Mouse (Mus musculus) lung, embryonic 16.5 days (tissue): ENCODE measurements around the gene Glud1. TPM values are rescaled to one million over a fixed set of nuclear protein-coding genes. Genes with fewer than 3 reads are reported as not detected.

Experiments used
- ATAC-seq: fragments of 200-750 bp; cut with Nextera tagmentation; 2 replicates; pipeline ENCODE4 v1.8.0; 2017; ENCODE audit warnings: low read depth, mild to moderate bottlenecking, moderate library complexity
- H3K27ac ChIP-seq: fragments of 300-500 bp; sonication (generic); 2 replicates; pipeline ENCODE4 v1.5.1; 2014; ENCODE audit warnings: mild to moderate bottlenecking, control low read depth, low read length
- H3K27me3 ChIP-seq: fragments of 300-500 bp; sonication (generic); 2 replicates; pipeline ENCODE4 v1.6.1; 2014; ENCODE audit warnings: low read depth, low read length, mixed read lengths; ENCODE audit not compliant: control insufficient read depth, insufficient read depth
- H3K36me3 ChIP-seq: fragments of 300-500 bp; sonication (generic); 2 replicates; pipeline ENCODE4 v1.6.1; 2014; ENCODE audit warnings: low read length; ENCODE audit not compliant: control insufficient read depth, insufficient read depth
- H3K4me1 ChIP-seq: fragments of 300-500 bp; sonication (generic); replicated peaks from 2 replicates; pipeline ENCODE4 v1.6.1; 2014; ENCODE audit warnings: low read length, mixed read lengths; ENCODE audit not compliant: control insufficient read depth, insufficient read depth
- H3K4me2 ChIP-seq: fragments of 300-500 bp; sonication (generic); 2 replicates; pipeline ENCODE4 v1.6.1; 2014; ENCODE audit warnings: low read depth, low read length, control low read depth
- H3K4me3 ChIP-seq: fragments of 300-500 bp; sonication (generic); 2 replicates; pipeline ENCODE4 v1.5.1; 2014; ENCODE audit warnings: mild to moderate bottlenecking, low read length, control low read depth
- H3K9ac ChIP-seq: fragments of 300-500 bp; sonication (generic); 2 replicates; pipeline ENCODE4 v1.6.1; 2014; ENCODE audit warnings: low read length, control low read depth
- H3K9me3 ChIP-seq: fragments of 300-500 bp; sonication (generic); 2 replicates; pipeline ENCODE4 v1.6.1; 2016; ENCODE audit warnings: low read length; ENCODE audit not compliant: control insufficient read depth
- WGBS: fragments of 180-500 bp; shearing (Covaris S2); extraction: QIAGEN DNeasy Blood & Tissue Kit; methylation state at CpG from one replicate; pipeline ENCODE4 v1.1.7; 2014; 5-methylcytosine and 5-hydroxymethylcytosine counted together
- polyA plus RNA-seq: library from polyadenylated mRNA; unstranded; fragments of >200 nt; fragmentation: Nextera tagmentation; extraction: Ambion mirVana; gene quantifications from 2 replicates; pipeline ENCODE4 v1.2.1, GENCODE M21; 2015

Glud1 gene
- polyA plus RNA-seq, 1 experiment from 2014 or later: 56.7 TPM

GRCm38 (mm10) chr14:34289259-34290015 is 21.1 kb upstream of the Glud1 start:
- WGBS: 80% methylated on average over 3 of the region's 3 CpGs
- Histone ChIP-seq H3K9ac (no peak overlapping the region), H3K9me3 (no peaks in the 10 kb centered on the region), H3K4me2 (no peak overlapping the region), H3K27me3 (no peaks in the 10 kb centered on the region), H3K4me1 (no peaks in the 10 kb centered on the region; the same call in 1 of the 2 replicates), H3K27ac (no peak overlapping the region), H3K36me3 (no peaks in the 10 kb centered on the region), H3K4me3 (no peak overlapping the region)
- ATAC-seq: no peak

GRCm38 (mm10) chr14:34290229-34290628 is 20.3 kb upstream of the Glud1 start:
- no peaks in the 10 kb centered on the region for H3K27me3 ChIP-seq
- no peak overlapping the region for H3K27ac ChIP-seq
- no peak overlapping the region for H3K4me3 ChIP-seq
- no peaks in the 10 kb centered on the region for H3K36me3 ChIP-seq
- ATAC-seq: no peak
- WGBS: 28% methylated on average over 1 of the region's 1 CpGs
- no peak overlapping the region for H3K4me2 ChIP-seq
- H3K9me3 ChIP-seq: no peaks in the 10 kb centered on the region
- H3K4me1 ChIP-seq: no peaks in the 10 kb centered on the region; the same call in 1 of the 2 replicates
- H3K9ac ChIP-seq: no peak overlapping the region

- no peak overlapping the region for H3K9ac ChIP-seq
- H3K4me3 ChIP-seq: no peak overlapping the region
- H3K27me3 ChIP-seq: no peaks in the 10 kb centered on the region
- no peak overlapping the region for H3K27ac ChIP-seq
- no peaks in the 10 kb centered on the region for H3K9me3 ChIP-seq
- H3K4me1 ChIP-seq: peaks cover 8% of the 10 kb centered on the region
- no peaks in the 10 kb centered on the region for H3K36me3 ChIP-seq
- WGBS: 81% methylated on average over 3 of the region's 3 CpGs
- no peak for ATAC-seq
- no peak overlapping the region for H3K4me2 ChIP-seq
Observed at GRCm38 (mm10) chr14:34293641-34294040, 16.9 kb upstream of the Glud1 start.

GRCm38 (mm10) chr14:34296350-34296749 is 14.2 kb upstream of the Glud1 start:
- Histone ChIP-seq H3K4me2 (no peak overlapping the region), H3K27me3 (no peaks in the 10 kb centered on the region), H3K9ac (no peak overlapping the region), H3K4me3 (no peak overlapping the region), H3K9me3 (no peaks in the 10 kb centered on the region), H3K27ac (no peak overlapping the region), H3K36me3 (no peaks in the 10 kb centered on the region), H3K4me1 (peaks cover 13% of the 10 kb centered on the region)
- WGBS: 74% methylated on average over 7 of the region's 7 CpGs
- ATAC-seq: no peak

- WGBS: 26% methylated on average over 4 of the region's 4 CpGs
- no peak overlapping the region for H3K9ac ChIP-seq
- H3K27me3 ChIP-seq: no peaks in the 10 kb centered on the region
- H3K4me3 ChIP-seq: no peak overlapping the region
- H3K9me3 ChIP-seq: no peaks in the 10 kb centered on the region
- H3K4me1 ChIP-seq: peaks cover 13% of the 10 kb centered on the region
- H3K27ac ChIP-seq: no peak overlapping the region
- ATAC-seq: no peak
- H3K4me2 ChIP-seq: no peak overlapping the region
- no peaks in the 10 kb centered on the region for H3K36me3 ChIP-seq
Observed at GRCm38 (mm10) chr14:34297038-34297437, 13.5 kb upstream of the Glud1 start.

GRCm38 (mm10) chr14:34297634-34298033 is 12.9 kb upstream of the Glud1 start:
- Histone ChIP-seq H3K27ac (no peak overlapping the region), H3K36me3 (no peaks in the 10 kb centered on the region), H3K9ac (no peak overlapping the region), H3K4me3 (no peak overlapping the region), H3K9me3 (no peaks in the 10 kb centered on the region), H3K27me3 (no peaks in the 10 kb centered on the region), H3K4me2 (no peak overlapping the region), H3K4me1 (peaks cover 13% of the 10 kb centered on the region)
- no peak for ATAC-seq
- 28% methylated on average over 2 of the region's 2 CpGs for WGBS

- Histone ChIP-seq H3K9me3 (no peaks in the 10 kb centered on the region), H3K27me3 (no peaks in the 10 kb centered on the region), H3K36me3 (no peaks in the 10 kb centered on the region), H3K9ac (no peak overlapping the region), H3K4me3 (no peak overlapping the region), H3K4me1 (peaks cover 13% of the 10 kb centered on the region), H3K27ac (no peak overlapping the region), H3K4me2 (no peak overlapping the region)
- no peak; the same call in 1 of the 2 replicates for ATAC-seq
- 45% methylated on average over 11 of the region's 11 CpGs for WGBS
Observed at GRCm38 (mm10) chr14:34298871-34299700, 11.4 kb upstream of the Glud1 start.

GRCm38 (mm10) chr14:34302681-34303242 is 7.8 kb upstream of the Glud1 start:
- Histone ChIP-seq H3K27me3 (no peaks in the 10 kb centered on the region), H3K9ac (no peak overlapping the region), H3K27ac (no peak overlapping the region), H3K4me1 (peaks cover 8% of the 10 kb centered on the region; the same call in 1 of the 2 replicates), H3K36me3 (no peaks in the 10 kb centered on the region), H3K4me3 (no peak overlapping the region), H3K4me2 (no peak overlapping the region), H3K9me3 (no peaks in the 10 kb centered on the region)
- ATAC-seq: no peak
- 73% methylated on average over 5 of the region's 5 CpGs for WGBS

- H3K9me3 ChIP-seq: no peaks in the 10 kb centered on the region
- no peaks in the 10 kb centered on the region for H3K36me3 ChIP-seq
- peaks cover 6% of the 10 kb centered on the region; the same call in 1 of the 2 replicates for H3K4me1 ChIP-seq
- H3K27me3 ChIP-seq: no peaks in the 10 kb centered on the region
- 42% methylated on average over 5 of the region's 5 CpGs for WGBS
- H3K4me2 ChIP-seq: no peak overlapping the region
- H3K4me3 ChIP-seq: no peak overlapping the region
- no peak overlapping the region for H3K9ac ChIP-seq
- no peak for ATAC-seq
- H3K27ac ChIP-seq: no peak overlapping the region
Observed at GRCm38 (mm10) chr14:34303265-34303680, 7.3 kb upstream of the Glud1 start.
